Mouse (Mus musculus) cerebellum, postnatal 36 days (tissue): ENCODE measurements around the gene Rnf223.
"Not testable (repeated sequence)": the region's sequence is repeated elsewhere in the genome, so short reads cannot be mapped to it uniquely, and the experiment has no call there.

Experiments
- DNase-seq, 2 experiments: peaks; one replicate each; pipeline ENCODE4 v3.0.0; 2021 to 2022; ENCODE audit warnings: mixed read lengths in 2 of 2

Rnf223 gene

GRCm38 (mm10) chr4:156130940-156131339 lies 627 bp downstream of the Rnf223 start:
- no peak for DNase-seq

DNA sequence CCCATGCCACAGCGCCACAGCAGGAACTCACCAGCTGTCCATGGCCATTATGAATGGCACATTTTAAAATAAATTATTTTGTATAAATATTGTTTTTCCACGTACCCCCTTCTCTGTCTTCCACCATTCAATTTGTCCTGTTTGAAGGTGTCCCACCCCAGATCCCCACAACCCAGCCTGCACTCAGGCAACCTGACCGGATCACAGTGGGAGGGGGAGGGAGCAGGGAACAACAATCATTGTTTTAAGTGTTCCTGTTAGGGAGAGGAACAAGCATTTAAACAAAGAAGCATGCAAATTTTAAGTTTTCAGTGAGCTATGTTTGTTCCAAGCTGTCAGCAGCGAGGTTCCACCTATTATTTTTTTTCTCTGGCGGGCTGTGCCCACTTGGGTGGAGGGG lies 3.0 kb downstream of the Rnf223 start:
- DNase-seq: no peak

- no peak for DNase-seq
Measured at GRCm38 (mm10) chr4:156133943-156134605, 3.8 kb downstream of the Rnf223 start.

- DNase-seq: no peak
Measured at GRCm38 (mm10) chr4:156135112-156135511, 4.8 kb downstream of the Rnf223 start.

- DNase-seq: no peak
Measured at GRCm38 (mm10) chr4:156135801-156136200, 5.5 kb downstream of the Rnf223 start.

- DNase-seq: no peak
Measured at GRCm38 (mm10) chr4:156136285-156137100, 6.2 kb downstream of the Rnf223 start.

DNA sequence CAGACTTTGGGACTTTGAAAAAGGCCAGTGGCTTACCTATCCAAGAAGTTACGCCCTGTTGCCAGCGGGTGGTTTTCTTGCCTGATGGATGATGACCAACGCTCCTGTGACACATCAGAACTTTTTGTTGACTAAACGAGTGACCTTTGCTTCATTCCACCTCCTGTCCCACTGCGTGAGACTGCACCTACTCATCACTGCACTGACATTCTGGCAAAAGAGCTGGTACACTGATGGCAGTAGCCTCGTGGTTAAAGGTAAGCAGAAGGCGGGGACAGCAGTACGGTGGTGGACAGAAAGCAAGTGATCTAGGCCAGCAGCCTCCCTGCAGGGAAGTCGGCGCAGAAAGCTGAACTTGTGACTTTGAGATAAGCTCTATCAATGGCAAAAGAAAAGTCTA lies 20.6 kb downstream of the Rnf223 start:
- not testable (repeated sequence) for DNase-seq

DNA sequence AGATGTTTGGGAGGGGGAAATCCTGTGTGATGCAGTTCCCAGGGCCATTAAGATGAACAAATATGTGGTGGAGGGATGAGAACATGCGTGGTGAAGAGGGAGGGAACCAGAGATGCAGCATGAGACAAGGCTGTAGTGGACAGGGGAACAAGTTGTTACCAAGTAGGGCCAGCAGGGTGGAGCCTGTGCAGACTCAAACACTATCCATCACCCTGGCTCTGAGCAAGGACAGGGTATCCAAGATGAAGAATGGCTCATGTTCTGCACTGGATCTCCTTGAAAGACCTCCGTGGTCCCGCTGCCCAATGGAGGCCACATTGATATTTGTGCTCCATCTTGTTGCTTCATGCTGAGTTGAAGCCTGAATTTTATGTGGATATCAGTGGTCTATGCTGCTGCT lies 24.5 kb downstream of the Rnf223 start:
- DNase-seq: no peak

GRCm38 (mm10) chr4:156166477-156166876 lies 36.2 kb downstream of the Rnf223 start:
- no peak for DNase-seq

DNA sequence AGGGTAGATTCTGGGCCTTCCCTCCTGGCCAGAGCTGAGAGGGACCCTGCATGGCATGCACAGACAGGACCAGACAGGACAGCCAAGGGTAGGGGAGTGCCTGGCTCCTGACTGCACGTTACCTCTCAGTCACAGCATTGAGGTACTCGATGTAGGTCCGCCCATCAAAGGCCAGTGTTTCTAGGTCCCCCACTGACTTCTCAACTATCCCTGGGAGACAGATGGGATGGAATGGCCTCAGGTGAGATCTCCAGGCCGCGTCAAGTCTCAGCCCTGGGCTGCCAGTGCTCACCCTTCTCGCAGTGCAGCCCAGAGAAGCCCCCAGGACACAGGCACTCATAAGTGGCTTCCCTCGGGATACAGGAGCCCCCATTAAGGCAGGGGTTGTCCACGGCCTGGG lies 38.3 kb downstream of the Rnf223 start:
- DNase-seq: no peak

GRCm38 (mm10) chr4:156169129-156169528 lies 38.8 kb downstream of the Rnf223 start:
- DNase-seq: no peak

- DNase-seq: no peak
Measured at GRCm38 (mm10) chr4:156171828-156172227, 41.5 kb downstream of the Rnf223 start.

GRCm38 (mm10) chr4:156177630-156178029 lies 47.3 kb downstream of the Rnf223 start:
- DNase-seq: no peak
